In genomic region chrX:9128317-9128831, GRCm38 (mm10) we compare ENCODE assay signal across 10 mouse cellular contexts. TPM values are rescaled to one million over a fixed set of nuclear protein-coding genes. Genes with fewer than 3 reads are reported as not detected.
DNase-seq lines count a peak whose midpoint lies in the region; ATAC-seq and TF ChIP-seq lines count a peak whose summit lies in the region.
"Had no signal": no experiment of that assay in that cellular context is flagged by ENCODE, and none has a peak within 500 bp of the region (broad histone marks: within the 10 kb centered on the region; RNA-seq: fewer than 3 reads in every experiment).

No protein-coding gene starts in this region.

- intact Hi-C loops in heart, postnatal 10 days (cut with DNase I), result loop anchor here (1.0 to 5.0 kb wide), 2 partner anchors 93 to 939 kb away; no protein-coding TSS in a partner anchor
- intact Hi-C loops in left cerebral cortex, postnatal 36 days (cut with DNase I), result loop anchor here (2.0 kb wide), 1 partner anchor 942 kb away; no protein-coding TSS in a partner anchor
- intact Hi-C loops in gastrocnemius, postnatal 36 days (cut with DNase I), result no loop called here

- no peaks in the 10 kb centered on the region for H3K4me1 ChIP-seq in heart, embryonic 12.5 days (replicated peaks)
- no peaks in the 10 kb centered on the region for H3K4me1 ChIP-seq in bone marrow macrophage, adult 2 months (ENCODE audit: control insufficient read depth, insufficient read depth, low read length)

- WGBS in heart, embryonic 12.5 days, result 36% methylated on average over 7 of the region's 7 CpGs

- H3K27ac ChIP-seq in heart, embryonic 12.5 days (ENCODE audit: poor library complexity, severe bottlenecking), result no peak overlapping the region
- no peak overlapping the region for H3K27ac ChIP-seq in bone marrow macrophage, adult 2 months (ENCODE audit: insufficient read depth, low read depth, low read length)

- H3K9me3 ChIP-seq in heart, embryonic 12.5 days (replicated peaks), result 0 out of 2 replicates have a peak, but pooled peaks cover 4% of the 10 kb centered on the region

- no peaks in the 10 kb centered on the region for H3K27me3 ChIP-seq in heart, embryonic 12.5 days (replicated peaks)

- H3K36me3 ChIP-seq in heart, embryonic 12.5 days, result no peaks in the 10 kb centered on the region

- no peak for TF ChIP-seq CTCF in bone marrow macrophage, adult 2 months (IDR thresholded peaks at IDR 0.05; ENCODE audit: low read depth, low read length)

- H3K9ac ChIP-seq in heart, embryonic 12.5 days, result no peak overlapping the region

- no peak for TF ChIP-seq POLR2A in bone marrow macrophage, adult 2 months (IDR thresholded peaks at IDR 0.05; ENCODE audit: borderline replicate concordance, low read depth, low read length)

- no peak overlapping the region for H3K4me3 ChIP-seq in heart, embryonic 12.5 days
- H3K4me3 ChIP-seq in bone marrow macrophage, adult 2 months (ENCODE audit: insufficient read depth, low read length), result 0 out of 2 replicates have a peak overlapping the region, but pooled peaks have one; percentile 13

- peak; percentile 12 for DNase-seq in heart, adult 11 months
- peak; percentile 53 for DNase-seq in 416B (ENCODE audit: low read depth)
- DNase-seq in heart, postnatal 10 days, result peak; percentile 16 to 45
- peak; percentile 3 to 7 for DNase-seq in left cerebral cortex, postnatal 36 days (ENCODE audit: low spot score in 2 of 2)
- DNase-seq in yolk sac, embryonic 10.5 days (ENCODE audit: low spot score), result peak; percentile 2
- DNase-seq in gastrocnemius, postnatal 36 days, result no peak

- ATAC-seq in heart, embryonic 12.5 days (ENCODE audit: insufficient number of reproducible peaks, low FRiP score), result no peak

- H3K4me2 ChIP-seq in heart, embryonic 12.5 days, result no peak overlapping the region

RNA-seq across cellular contexts. Expression of gene 4930402K13Rik, which starts 24.0 kb away (rescaled TPM):
- polyA plus RNA-seq in heart, embryonic 12.5 days (2016; fragmentation: Nextera tagmentation; extraction: Ambion mirVana), result not detected in 2 replicates
- not detected in 2 replicates for polyA plus RNA-seq in bone marrow macrophage, adult 2 months (2012; ENCODE audit: insufficient read depth, insufficient read length, missing spikeins)
- not detected for total RNA-seq in heart, postnatal 10 days (2021)
- not detected for total RNA-seq in left cerebral cortex, postnatal 36 days (2021)
- total RNA-seq in gastrocnemius, postnatal 36 days (2021), result not detected
- total RNA-seq: layer of hippocampus, postnatal 25 days had no signal
- polyA plus RNA-seq: small intestine, adult 2 months had no signal

Comparison
In these comparisons a context has a peak if more than half of its experiments do, and no peak if none do; other contexts are left out.
1. DNase-seq: peak in heart, adult 11 months (single experiment), 416B (single experiment), heart, postnatal 10 days (2 of 2), left cerebral cortex, postnatal 36 days (2 of 2) and yolk sac, embryonic 10.5 days (single experiment); none in gastrocnemius, postnatal 36 days (0 of 2).